Mouse (Mus musculus) forebrain, embryonic 13.5 days (tissue): ENCODE measurements at regions not wholly inside any gene's neighbourhood (a gene's known extent, or its start where the extent isn't known, plus 50 kb on each side); places are given as distances from the start of the nearest gene placed in this dataset.

Source experiments
- ATAC-seq: fragments of 200-750 bp; cut with Nextera tagmentation; 2 replicates; pipeline ENCODE4 v1.8.0; 2017
- H3K27ac ChIP-seq: fragments of 300-500 bp; sonication (generic); 2 replicates; pipeline ENCODE4 v1.5.1; 2015; ENCODE audit warnings: inconsistent platforms, mild to moderate bottlenecking, moderate library complexity
- H3K27me3 ChIP-seq: fragments of 300-500 bp; sonication (generic); 2 replicates; pipeline ENCODE4 v1.6.1; 2015; ENCODE audit warnings: mild to moderate bottlenecking, inconsistent platforms
- H3K36me3 ChIP-seq: fragments of 300-500 bp; sonication (generic); 2 replicates; pipeline ENCODE4 v1.6.1; 2015; ENCODE audit warnings: mild to moderate bottlenecking, inconsistent platforms; ENCODE audit not compliant: poor library complexity, severe bottlenecking
- H3K4me1 ChIP-seq: fragments of 300-500 bp; sonication (generic); 2 replicates; pipeline ENCODE4 v1.6.1; 2015; ENCODE audit warnings: inconsistent platforms
- H3K4me2 ChIP-seq: fragments of 300-500 bp; sonication (generic); 2 replicates; pipeline ENCODE4 v1.6.1; 2015; ENCODE audit warnings: inconsistent platforms, mild to moderate bottlenecking, moderate library complexity
- H3K4me3 ChIP-seq: fragments of 300-500 bp; sonication (generic); 2 replicates; pipeline ENCODE4 v1.5.1; 2015; ENCODE audit warnings: mild to moderate bottlenecking, inconsistent platforms
- H3K9ac ChIP-seq: fragments of 300-500 bp; sonication (generic); 2 replicates; pipeline ENCODE4 v1.6.1; 2015; ENCODE audit warnings: mild to moderate bottlenecking, inconsistent platforms
- H3K9me3 ChIP-seq: fragments of 300-500 bp; sonication (generic); replicated peaks from 2 replicates; pipeline ENCODE4 v1.6.1; 2016; ENCODE audit warnings: inconsistent platforms
- WGBS: fragments of 180-500 bp; shearing (Covaris S2); methylation state at CpG from one replicate; pipeline ENCODE4 v1.1.7; 2015; 5-methylcytosine and 5-hydroxymethylcytosine counted together

- peaks cover 22% of the 10 kb centered on the region for H3K27me3 ChIP-seq
- H3K9me3 ChIP-seq: no peaks in the 10 kb centered on the region
- ATAC-seq: peak; percentile 95
- H3K4me3 ChIP-seq: no peak overlapping the region
- no peak overlapping the region for H3K9ac ChIP-seq
- H3K36me3 ChIP-seq: no peaks in the 10 kb centered on the region
- H3K4me1 ChIP-seq: peaks cover 22% of the 10 kb centered on the region
- 0 out of 2 replicates have a peak overlapping the region, but pooled peaks have one; percentile 24 for H3K4me2 ChIP-seq
- H3K27ac ChIP-seq: peak overlapping the region; percentile 48; the same call in 1 of the 2 replicates
- 13% methylated on average over 4 of the region's 4 CpGs for WGBS
These were observed 476.7 kb upstream of the Pbx1 start for GRCm38 (mm10) chr1:168908684-168909175.

- ATAC-seq: peak; percentile 76
- H3K36me3 ChIP-seq: no peaks in the 10 kb centered on the region
- H3K9me3 ChIP-seq: no peaks in the 10 kb centered on the region
- H3K9ac ChIP-seq: no peak overlapping the region
- peaks cover 22% of the 10 kb centered on the region for H3K27me3 ChIP-seq
- peak overlapping the region; percentile 24; the same call in 1 of the 2 replicates for H3K4me2 ChIP-seq
- 57% methylated on average over 6 of the region's 6 CpGs for WGBS
- H3K4me3 ChIP-seq: no peak overlapping the region
- peaks cover 22% of the 10 kb centered on the region for H3K4me1 ChIP-seq
- peak overlapping the region; percentile 48; the same call in 1 of the 2 replicates for H3K27ac ChIP-seq
These were observed 476.1 kb upstream of the Pbx1 start for GRCm38 (mm10) chr1:168908192-168908591.

GRCm38 (mm10) chr1:168898483-168898882 is 466.4 kb upstream of the Pbx1 start:
- Histone ChIP-seq H3K36me3 (no peaks in the 10 kb centered on the region), H3K9ac (no peak overlapping the region), H3K4me2 (no peak overlapping the region), H3K4me1 (no peaks in the 10 kb centered on the region), H3K27ac (no peak overlapping the region), H3K4me3 (no peak overlapping the region), H3K27me3 (no peaks in the 10 kb centered on the region), H3K9me3 (no peaks in the 10 kb centered on the region)
- 90% methylated on average over 2 of the region's 2 CpGs for WGBS
- ATAC-seq: no peak

GRCm38 (mm10) chr1:168861577-168861976 is 429.5 kb upstream of the Pbx1 start:
- no peaks in the 10 kb centered on the region for H3K9me3 ChIP-seq
- no peak overlapping the region for H3K4me3 ChIP-seq
- 87% methylated on average over 3 of the region's 3 CpGs for WGBS
- no peak overlapping the region for H3K4me2 ChIP-seq
- no peak overlapping the region for H3K9ac ChIP-seq
- no peaks in the 10 kb centered on the region for H3K4me1 ChIP-seq
- H3K27ac ChIP-seq: no peak overlapping the region
- no peak for ATAC-seq
- no peaks in the 10 kb centered on the region for H3K36me3 ChIP-seq
- no peaks in the 10 kb centered on the region for H3K27me3 ChIP-seq

GRCm38 (mm10) chr1:168823184-168823583 is 391.1 kb upstream of the Pbx1 start:
- Histone ChIP-seq H3K27me3 (no peaks in the 10 kb centered on the region), H3K4me3 (no peak overlapping the region), H3K36me3 (no peaks in the 10 kb centered on the region), H3K9me3 (no peaks in the 10 kb centered on the region), H3K9ac (no peak overlapping the region), H3K4me2 (no peak overlapping the region), H3K4me1 (no peaks in the 10 kb centered on the region), H3K27ac (no peak overlapping the region)
- no peak for ATAC-seq
- 80% methylated on average over 3 of the region's 3 CpGs for WGBS

GRCm38 (mm10) chr1:168818381-168818780 is 386.3 kb upstream of the Pbx1 start:
- Histone ChIP-seq H3K4me2 (no peak overlapping the region), H3K9ac (no peak overlapping the region), H3K9me3 (no peaks in the 10 kb centered on the region), H3K27ac (no peak overlapping the region), H3K4me1 (no peaks in the 10 kb centered on the region), H3K27me3 (no peaks in the 10 kb centered on the region), H3K4me3 (no peak overlapping the region), H3K36me3 (no peaks in the 10 kb centered on the region)
- WGBS: 45% methylated on average over 5 of the region's 5 CpGs
- ATAC-seq: no peak

- Histone ChIP-seq H3K4me3 (no peak overlapping the region), H3K36me3 (no peaks in the 10 kb centered on the region), H3K4me1 (peaks cover 3% of the 10 kb centered on the region; the same call in 1 of the 2 replicates), H3K9me3 (no peaks in the 10 kb centered on the region), H3K27me3 (no peaks in the 10 kb centered on the region), H3K9ac (no peak overlapping the region), H3K27ac (no peak overlapping the region), H3K4me2 (no peak overlapping the region)
- 49% methylated on average over 3 of the region's 3 CpGs for WGBS
- ATAC-seq: no peak
These were observed 375.0 kb upstream of the Pbx1 start for GRCm38 (mm10) chr1:168807084-168807483.

- H3K4me2 ChIP-seq: no peak overlapping the region
- H3K27ac ChIP-seq: no peak overlapping the region
- H3K9ac ChIP-seq: no peak overlapping the region
- H3K36me3 ChIP-seq: no peaks in the 10 kb centered on the region
- H3K4me1 ChIP-seq: peaks cover 3% of the 10 kb centered on the region; the same call in 1 of the 2 replicates
- 55% methylated on average over 3 of the region's 3 CpGs for WGBS
- no peak overlapping the region for H3K4me3 ChIP-seq
- no peaks in the 10 kb centered on the region for H3K9me3 ChIP-seq
- no peak for ATAC-seq
- H3K27me3 ChIP-seq: no peaks in the 10 kb centered on the region
These were observed 373.4 kb upstream of the Pbx1 start for GRCm38 (mm10) chr1:168805442-168805841.

GRCm38 (mm10) chr1:168801046-168801445 is 369.0 kb upstream of the Pbx1 start:
- H3K9me3 ChIP-seq: no peaks in the 10 kb centered on the region
- WGBS: 88% methylated on average over 1 of the region's 1 CpGs

GRCm38 (mm10) chr1:168786731-168787130 is 354.7 kb upstream of the Pbx1 start:
- ATAC-seq: no peak
- WGBS: 59% methylated on average over 3 of the region's 3 CpGs
- no peaks in the 10 kb centered on the region for H3K27me3 ChIP-seq

More at GRCm38 (mm10) chr1:168801046-168801445, 369.0 kb upstream of the Pbx1 start:
- Histone ChIP-seq H3K27me3 (no peaks in the 10 kb centered on the region), H3K27ac (no peak overlapping the region), H3K4me2 (no peak overlapping the region), H3K4me3 (no peak overlapping the region), H3K36me3 (no peaks in the 10 kb centered on the region), H3K4me1 (peaks cover 3% of the 10 kb centered on the region; the same call in 1 of the 2 replicates), H3K9ac (no peak overlapping the region)
- ATAC-seq: no peak

GRCm38 (mm10) chr1:168783851-168784250 is 351.8 kb upstream of the Pbx1 start:
- no peaks in the 10 kb centered on the region for H3K4me1 ChIP-seq
- H3K36me3 ChIP-seq: no peaks in the 10 kb centered on the region
- H3K27me3 ChIP-seq: no peaks in the 10 kb centered on the region
- no peak overlapping the region for H3K27ac ChIP-seq
- ATAC-seq: no peak
- H3K4me3 ChIP-seq: no peak overlapping the region
- H3K4me2 ChIP-seq: no peak overlapping the region
- H3K9ac ChIP-seq: no peak overlapping the region
- H3K9me3 ChIP-seq: no peaks in the 10 kb centered on the region

More at GRCm38 (mm10) chr1:168786731-168787130, 354.7 kb upstream of the Pbx1 start:
- Histone ChIP-seq H3K9ac (no peak overlapping the region), H3K36me3 (no peaks in the 10 kb centered on the region), H3K4me3 (no peak overlapping the region), H3K27ac (no peak overlapping the region), H3K4me1 (no peaks in the 10 kb centered on the region), H3K9me3 (no peaks in the 10 kb centered on the region), H3K4me2 (no peak overlapping the region)

GRCm38 (mm10) chr1:168764368-168764895 is 332.4 kb upstream of the Pbx1 start:
- H3K4me1 ChIP-seq: peaks cover 8% of the 10 kb centered on the region
- 87% methylated on average over 6 of the region's 6 CpGs for WGBS
- H3K4me3 ChIP-seq: no peak overlapping the region
- no peak overlapping the region for H3K4me2 ChIP-seq
- no peak overlapping the region for H3K27ac ChIP-seq
- no peaks in the 10 kb centered on the region for H3K27me3 ChIP-seq
- no peaks in the 10 kb centered on the region for H3K9me3 ChIP-seq
- no peak overlapping the region for H3K9ac ChIP-seq
- H3K36me3 ChIP-seq: no peaks in the 10 kb centered on the region
- ATAC-seq: no peak

GRCm38 (mm10) chr1:168761095-168761494 is 329.0 kb upstream of the Pbx1 start:
- Histone ChIP-seq H3K9me3 (no peaks in the 10 kb centered on the region), H3K4me2 (no peak overlapping the region), H3K27ac (no peak overlapping the region), H3K4me1 (peaks cover 12% of the 10 kb centered on the region), H3K4me3 (no peak overlapping the region), H3K36me3 (no peaks in the 10 kb centered on the region), H3K9ac (no peak overlapping the region), H3K27me3 (no peaks in the 10 kb centered on the region)
- no peak for ATAC-seq
- 92% methylated on average over 2 of the region's 2 CpGs for WGBS
